Mouse (Mus musculus): ENCODE data around the gene Rhd. TPM values are rescaled to one million over a fixed set of nuclear protein-coding genes. Genes with fewer than 3 reads are reported as not detected.
A peak's percentile ranks its signal among the peaks of the same experiment; 100 is the strongest.
"Not testable (repeated sequence)": the region's sequence is repeated elsewhere in the genome, so short reads cannot be mapped to it uniquely, and the experiment has no call there.

Rhd gene
- total and polyA plus RNA-seq, 3 experiments: 3.3 to 69.7 (median 9.8) TPM

DNA sequence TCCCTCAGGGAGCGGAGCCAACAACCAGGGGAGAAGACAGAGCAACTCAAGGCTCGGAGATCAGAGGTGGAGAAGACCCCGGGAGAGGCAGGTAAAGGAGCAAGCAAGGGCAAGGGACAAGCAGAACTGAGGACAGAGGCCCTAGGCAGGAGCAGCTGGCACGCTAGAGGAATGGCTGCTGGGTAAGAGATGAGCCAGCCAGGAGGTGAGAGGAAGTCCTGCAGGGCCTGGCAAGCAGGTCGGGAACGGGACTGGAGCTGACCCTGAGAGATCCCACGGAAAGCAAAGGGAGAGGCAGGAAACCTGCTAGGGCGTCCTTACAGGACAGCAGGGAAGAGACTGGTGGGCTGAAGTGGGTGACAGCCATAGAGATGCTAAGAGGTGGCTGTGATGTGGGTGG is 36.8 kb downstream of the Rhd start:
- Histone ChIP-seq H3K27me3 (ENCODE audit: insufficient read depth, low read length) (no peaks in the 10 kb centered on the region), H3K9me3 (replicated peaks) (no peaks in the 10 kb centered on the region), H3K36me3 (replicated peaks) (peaks cover 99% of the 10 kb centered on the region), H3K4me1 (ENCODE audit: insufficient read depth, low read depth, low read length) (peaks cover 7% of the 10 kb centered on the region; the same call in 1 of the 2 replicates), H3K4me3 (ENCODE audit: low read depth, low read length) (no peak overlapping the region)
- no peak for TF ChIP-seq CTCF (IDR thresholded peaks at IDR 0.05; ENCODE audit: low read depth, low read length)
- TF ChIP-seq GATA2 (IDR thresholded peaks at IDR 0.05; ENCODE audit: borderline replicate concordance, low read depth, low read length): no peak
- TF ChIP-seq POLR2AphosphoS5 (IDR thresholded peaks at IDR 0.05; ENCODE audit: insufficient replicate concordance, low read depth, low read length): no peak
- TF ChIP-seq GATA1 (IDR thresholded peaks at IDR 0.05; ENCODE audit: borderline replicate concordance, low read length): no peak
- no peak for DNase-seq (ENCODE audit: low spot score)
- no peak for ATAC-seq (ENCODE audit: extremely low read depth, insufficient number of reproducible peaks, low FRiP score, poor library complexity, severe bottlenecking)

DNA sequence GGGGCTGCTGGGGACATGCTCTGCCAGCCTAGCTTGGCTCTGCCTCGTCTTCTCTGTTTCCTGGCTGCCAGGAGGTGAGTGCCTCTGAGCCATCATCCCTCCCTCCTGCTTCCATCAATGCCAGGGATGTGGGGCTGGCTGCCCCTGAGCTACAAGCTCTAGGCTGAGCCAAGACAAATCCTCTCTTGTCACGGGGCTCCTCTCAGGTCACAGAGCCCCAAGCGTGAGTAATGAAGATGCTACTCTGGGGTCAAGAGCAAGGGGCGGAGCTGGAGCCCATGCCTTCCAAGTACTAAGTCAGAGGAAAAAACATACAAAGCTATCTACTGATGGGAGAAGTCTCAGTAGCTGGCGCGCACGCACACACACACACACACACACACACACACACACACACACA is 38.7 kb downstream of the Rhd start:
- no peak for ATAC-seq (ENCODE audit: extremely low read depth, insufficient number of reproducible peaks, low FRiP score, poor library complexity, severe bottlenecking)
- peaks cover 99% of the 10 kb centered on the region for H3K36me3 ChIP-seq (replicated peaks)

DNA sequence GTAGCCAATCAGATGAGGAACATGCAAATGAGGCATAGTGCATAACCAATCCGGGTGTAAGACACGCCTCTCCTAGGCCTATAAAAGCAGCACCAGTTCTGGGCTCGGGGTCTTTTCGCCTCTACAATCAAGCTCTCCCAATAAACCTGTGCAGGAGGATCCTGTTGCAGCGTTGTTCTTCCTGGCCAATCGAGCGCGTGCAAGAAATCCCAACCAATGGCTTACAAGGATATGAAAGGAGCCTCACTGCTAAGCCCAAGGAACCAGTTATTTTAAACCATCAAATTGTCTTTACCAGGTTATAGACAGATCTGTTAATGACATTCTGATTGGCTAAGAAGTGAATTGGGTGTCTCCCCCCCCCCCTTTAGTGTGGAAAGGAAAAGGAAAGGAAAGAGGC is 47.1 kb downstream of the Rhd start:
- DNase-seq (ENCODE audit: low spot score); H3K9me3 ChIP-seq (replicated peaks); ATAC-seq (ENCODE audit: extremely low read depth, insufficient number of reproducible peaks, low FRiP score, poor library complexity, severe bottlenecking); H3K4me3 ChIP-seq (ENCODE audit: low read depth, low read length); H3K27me3 ChIP-seq (ENCODE audit: insufficient read depth, low read length): not testable (repeated sequence)
- H3K4me1 ChIP-seq (ENCODE audit: insufficient read depth, low read depth, low read length): peaks cover 48% of the 10 kb centered on the region
- H3K36me3 ChIP-seq (replicated peaks): peaks cover 60% of the 10 kb centered on the region

More for the DNA sequence above, 38.7 kb downstream of the Rhd start:
- no peak for DNase-seq (ENCODE audit: low spot score)
- H3K9me3 ChIP-seq (replicated peaks): no peaks in the 10 kb centered on the region
- TF ChIP-seq CTCF (IDR thresholded peaks at IDR 0.05; ENCODE audit: low read depth, low read length): no peak
- H3K4me1 ChIP-seq (ENCODE audit: insufficient read depth, low read depth, low read length): peaks cover 14% of the 10 kb centered on the region; the same call in 1 of the 2 replicates
- no peak overlapping the region for H3K4me3 ChIP-seq (ENCODE audit: low read depth, low read length)
- no peaks in the 10 kb centered on the region for H3K27me3 ChIP-seq (ENCODE audit: insufficient read depth, low read length)

DNA sequence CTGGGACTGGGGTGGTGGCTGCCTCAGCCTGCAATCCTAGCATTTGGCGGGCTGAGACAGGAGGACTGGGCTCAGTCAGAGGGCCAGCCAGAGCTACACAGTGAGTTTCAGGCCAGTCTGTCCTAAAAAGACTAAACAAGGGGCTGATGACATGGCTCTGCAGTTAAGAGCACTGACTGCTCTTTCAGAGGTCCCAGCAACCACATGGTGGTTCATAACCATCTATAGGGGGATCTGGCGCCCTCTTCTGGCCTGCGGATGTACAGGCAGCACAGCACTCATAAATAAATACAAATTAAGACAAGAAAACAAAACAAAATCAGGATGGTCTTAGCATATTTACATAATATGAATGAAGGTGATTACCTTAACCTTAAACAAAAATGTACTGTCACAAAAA is 49.1 kb downstream of the Rhd start:
- Histone ChIP-seq H3K4me3 (ENCODE audit: low read depth, low read length) (peak overlapping the region; percentile 66; the same call in 1 of the 2 replicates), H3K4me1 (ENCODE audit: insufficient read depth, low read depth, low read length) (peaks cover 57% of the 10 kb centered on the region), H3K36me3 (replicated peaks) (peaks cover 39% of the 10 kb centered on the region), H3K9me3 (replicated peaks) (no peaks in the 10 kb centered on the region), H3K27me3 (ENCODE audit: insufficient read depth, low read length) (no peaks in the 10 kb centered on the region)
- DNase-seq (ENCODE audit: low spot score): no peak
- TF ChIP-seq CTCF (IDR thresholded peaks at IDR 0.05; ENCODE audit: low read depth, low read length): peak; percentile 90
- no peak for TF ChIP-seq GATA2 (IDR thresholded peaks at IDR 0.05; ENCODE audit: borderline replicate concordance, low read depth, low read length)
- ATAC-seq (ENCODE audit: extremely low read depth, insufficient number of reproducible peaks, low FRiP score, poor library complexity, severe bottlenecking): no peak

DNA sequence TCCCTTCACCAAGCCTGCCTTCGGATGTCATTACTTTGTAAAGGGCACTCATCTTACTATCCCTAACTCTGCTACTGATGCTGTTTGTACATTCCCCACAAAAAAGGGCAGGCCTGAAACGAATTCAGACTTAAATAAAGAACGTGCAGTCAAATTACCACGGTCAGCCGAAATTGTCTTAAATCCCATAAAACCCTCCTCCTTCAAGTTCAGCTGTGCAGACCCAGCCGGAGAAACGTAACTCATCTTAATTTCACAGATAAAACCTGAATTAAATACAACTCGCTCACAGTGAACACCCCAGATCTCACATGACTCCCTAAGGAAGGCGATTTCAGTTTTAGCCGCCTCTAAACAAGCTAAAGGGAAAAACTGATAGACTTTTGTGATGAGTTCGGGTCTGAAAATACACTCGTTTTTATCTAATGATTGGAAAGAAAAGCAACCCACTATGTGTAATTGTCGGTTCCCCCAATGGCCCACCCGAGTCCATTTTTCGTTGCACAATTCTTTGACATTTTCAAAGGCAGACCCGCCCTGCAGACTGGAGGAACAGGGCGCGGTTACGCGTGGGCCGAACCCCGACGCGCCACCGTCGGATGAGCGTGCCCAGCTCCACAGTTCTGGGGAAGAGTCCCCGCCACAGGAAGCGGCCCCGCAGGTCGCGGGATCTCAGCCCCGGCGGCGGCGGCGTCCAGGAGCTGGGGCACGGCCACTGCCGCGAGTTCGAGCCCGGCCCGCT is 50.0 kb downstream of the Rhd start:
- ATAC-seq (ENCODE audit: extremely low read depth, insufficient number of reproducible peaks, low FRiP score, poor library complexity, severe bottlenecking) (no peak), DNase-seq (ENCODE audit: low spot score) (no peak)
- H3K4me3 ChIP-seq (ENCODE audit: low read depth, low read length): peak overlapping the region; percentile 89
- no peak for TF ChIP-seq POLR2AphosphoS5 (IDR thresholded peaks at IDR 0.05; ENCODE audit: insufficient replicate concordance, low read depth, low read length)
- no peak for TF ChIP-seq GATA2 (IDR thresholded peaks at IDR 0.05; ENCODE audit: borderline replicate concordance, low read depth, low read length)
- TF ChIP-seq TAL1 (conservative IDR thresholded peaks at IDR 0.05; ENCODE audit: low read depth, low read length): no peak
- no peak for TF ChIP-seq CTCF (IDR thresholded peaks at IDR 0.05; ENCODE audit: low read depth, low read length)
- no peak for TF ChIP-seq GATA1 (IDR thresholded peaks at IDR 0.05; ENCODE audit: borderline replicate concordance, low read length)
- H3K27me3 ChIP-seq (ENCODE audit: insufficient read depth, low read length): no peaks in the 10 kb centered on the region
- no peaks in the 10 kb centered on the region for H3K9me3 ChIP-seq (replicated peaks)
- peaks cover 31% of the 10 kb centered on the region for H3K36me3 ChIP-seq (replicated peaks)
- peaks cover 56% of the 10 kb centered on the region for H3K4me1 ChIP-seq (ENCODE audit: insufficient read depth, low read depth, low read length)

DNA sequence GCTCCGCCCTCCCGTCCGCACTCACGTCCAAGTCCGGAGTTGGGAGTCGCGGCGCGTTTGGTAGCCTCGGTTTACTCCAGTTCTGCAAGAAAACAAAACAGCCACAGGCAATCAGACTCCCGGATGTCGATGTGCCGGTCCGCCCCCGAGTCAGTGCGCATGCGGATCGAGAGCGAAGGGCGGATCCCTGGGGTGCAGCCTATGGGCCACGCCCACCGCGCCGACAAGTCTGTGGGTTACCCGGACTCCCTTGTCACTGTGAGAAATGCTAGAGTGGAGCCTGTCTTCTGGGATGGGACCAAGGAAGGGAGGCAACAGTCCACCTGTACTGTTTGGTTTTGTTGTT is 50.5 kb downstream of the Rhd start, which contains the start of gene Tmem50a:
Gene Tmem50a (minus strand): TSS at position 161 of the 346 bp plus-strand sequence.
- H3K9me3 ChIP-seq (replicated peaks): no peaks in the 10 kb centered on the region
- 0 out of 2 replicates have a peak, but pooled peaks have one; percentile 48 for ATAC-seq (ENCODE audit: extremely low read depth, insufficient number of reproducible peaks, low FRiP score, poor library complexity, severe bottlenecking)
- DNase-seq (ENCODE audit: low spot score): peak; percentile 92
- H3K36me3 ChIP-seq (replicated peaks): peaks cover 26% of the 10 kb centered on the region
- peak within 1 kb of the TSS; percentile 89 for H3K4me3 ChIP-seq (ENCODE audit: low read depth, low read length)
- H3K27me3 ChIP-seq (ENCODE audit: insufficient read depth, low read length): no peaks in the 10 kb centered on the region
- peaks cover 57% of the 10 kb centered on the region for H3K4me1 ChIP-seq (ENCODE audit: insufficient read depth, low read depth, low read length)
- no peak for TF ChIP-seq GATA1 (IDR thresholded peaks at IDR 0.05; ENCODE audit: borderline replicate concordance, low read length)

DNA sequence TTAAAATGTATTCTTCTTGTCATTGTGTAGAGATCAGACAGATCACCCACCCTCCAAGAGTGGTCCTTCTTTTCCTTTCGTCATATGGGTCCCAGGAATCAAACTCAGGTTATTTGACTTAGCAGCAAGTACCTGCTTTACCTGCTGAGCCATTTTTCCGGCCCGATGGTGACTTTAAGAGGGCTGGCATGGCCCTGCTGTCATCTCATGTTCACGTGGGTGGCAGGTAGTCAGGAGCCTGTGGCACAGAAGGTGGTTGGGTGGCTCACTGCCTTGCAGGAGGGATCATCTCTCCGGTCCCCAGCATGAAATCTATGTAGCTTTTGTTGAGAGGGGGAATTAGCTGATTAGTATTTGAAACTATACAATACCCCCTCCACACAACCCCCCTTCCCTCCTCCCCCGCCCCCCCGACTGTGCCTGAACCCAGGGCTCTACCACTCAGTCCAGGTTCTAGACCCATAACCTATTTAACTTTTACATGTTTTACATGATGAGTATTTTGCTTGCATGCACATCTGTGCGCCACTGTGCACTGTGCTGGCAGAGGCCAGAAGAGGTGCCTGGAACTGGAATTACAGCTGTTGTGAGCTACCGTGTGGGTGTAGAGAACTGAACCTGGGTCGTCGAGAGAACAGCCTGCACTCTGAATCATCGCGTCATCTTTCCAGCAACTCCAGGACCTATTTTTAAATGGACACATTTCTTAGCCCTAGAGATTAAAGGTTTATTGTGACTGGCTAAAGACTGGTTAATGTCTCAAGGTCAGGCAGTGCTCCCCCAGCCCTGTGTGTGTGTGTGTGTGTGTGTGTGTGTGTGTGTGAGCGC is 51.1 kb downstream of the Rhd start:
- DNase-seq (ENCODE audit: low spot score): no peak
- no peak for TF ChIP-seq POLR2AphosphoS5 (IDR thresholded peaks at IDR 0.05; ENCODE audit: insufficient replicate concordance, low read depth, low read length)
- no peak for TF ChIP-seq TAL1 (conservative IDR thresholded peaks at IDR 0.05; ENCODE audit: low read depth, low read length)
- TF ChIP-seq GATA1 (IDR thresholded peaks at IDR 0.05; ENCODE audit: borderline replicate concordance, low read length): no peak
- no peak for TF ChIP-seq CTCF (IDR thresholded peaks at IDR 0.05; ENCODE audit: low read depth, low read length)
- TF ChIP-seq GATA2 (IDR thresholded peaks at IDR 0.05; ENCODE audit: borderline replicate concordance, low read depth, low read length): no peak
- Histone ChIP-seq H3K27me3 (ENCODE audit: insufficient read depth, low read length) (no peaks in the 10 kb centered on the region), H3K4me1 (ENCODE audit: insufficient read depth, low read depth, low read length) (peaks cover 63% of the 10 kb centered on the region), H3K9me3 (replicated peaks) (no peaks in the 10 kb centered on the region), H3K4me3 (ENCODE audit: low read depth, low read length) (peak overlapping the region; percentile 89; the same call in 1 of the 2 replicates), H3K36me3 (replicated peaks) (peaks cover 22% of the 10 kb centered on the region)
- no peak for ATAC-seq (ENCODE audit: extremely low read depth, insufficient number of reproducible peaks, low FRiP score, poor library complexity, severe bottlenecking)

Data from G1E (cell line).